Mouse (Mus musculus) kidney, adult 8-10 months (tissue): Measurements from ENCODE around the gene Gfi1.
A peak's percentile ranks its signal among the peaks of the same experiment; 100 is the strongest.

Source experiments
- DNase-seq, 2 experiments: peaks; one replicate each; pipeline ENCODE4 v3.0.0; 2022

The Gfi1 gene

DNA sequence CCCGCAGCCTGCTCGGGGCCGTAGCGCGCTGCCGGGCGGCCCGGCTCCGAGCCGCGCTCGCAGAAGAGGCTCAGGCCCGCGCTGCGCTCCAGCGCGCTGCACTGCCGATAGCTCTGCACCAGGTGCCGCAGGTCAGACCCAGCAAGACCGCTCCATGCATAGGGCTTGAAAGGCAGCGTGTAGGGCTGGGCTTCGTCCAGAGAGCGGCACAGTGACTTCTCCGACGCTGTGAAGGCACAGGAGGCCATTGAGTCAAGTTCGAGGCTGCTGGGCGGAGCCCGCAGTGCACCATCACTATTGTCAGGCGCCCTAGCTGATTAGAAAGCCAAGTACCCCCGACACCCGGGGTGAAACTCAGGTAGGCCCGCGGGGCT is 4.2 kb downstream of the Gfi1 start:
- no peak for DNase-seq

DNA sequence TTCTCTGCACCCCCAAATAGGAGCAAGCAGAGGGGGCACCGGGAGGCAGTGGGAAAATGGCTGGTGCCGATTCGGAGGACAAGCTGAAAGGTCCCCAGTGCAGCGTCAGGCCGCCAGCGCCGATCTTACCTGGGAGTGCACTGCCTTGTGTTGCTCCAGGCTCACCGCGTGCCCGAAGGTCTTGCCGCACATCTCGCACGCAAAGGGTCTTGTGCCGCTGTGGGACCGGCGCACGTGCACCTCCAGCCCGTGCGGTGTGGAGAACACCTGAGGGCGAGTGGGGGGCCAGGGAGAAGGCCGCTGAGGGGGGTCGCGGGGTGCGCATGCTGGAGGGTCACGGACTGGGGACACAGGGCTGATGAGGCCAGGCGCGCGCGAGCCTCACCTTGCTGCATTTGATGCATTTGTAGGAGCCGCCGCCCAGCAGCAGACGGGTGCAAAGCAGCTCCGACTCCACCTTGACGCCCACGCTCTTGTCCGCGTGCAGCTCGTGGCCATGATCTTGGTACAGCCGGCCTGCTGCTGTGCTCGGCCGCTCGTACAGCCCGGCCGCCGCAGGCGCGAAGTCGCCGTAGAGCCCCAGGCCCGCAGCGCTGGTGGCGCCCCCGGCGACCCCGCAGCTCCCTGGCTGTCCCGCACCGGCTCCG is 4.7 kb downstream of the Gfi1 start:
- no peak for DNase-seq

DNA sequence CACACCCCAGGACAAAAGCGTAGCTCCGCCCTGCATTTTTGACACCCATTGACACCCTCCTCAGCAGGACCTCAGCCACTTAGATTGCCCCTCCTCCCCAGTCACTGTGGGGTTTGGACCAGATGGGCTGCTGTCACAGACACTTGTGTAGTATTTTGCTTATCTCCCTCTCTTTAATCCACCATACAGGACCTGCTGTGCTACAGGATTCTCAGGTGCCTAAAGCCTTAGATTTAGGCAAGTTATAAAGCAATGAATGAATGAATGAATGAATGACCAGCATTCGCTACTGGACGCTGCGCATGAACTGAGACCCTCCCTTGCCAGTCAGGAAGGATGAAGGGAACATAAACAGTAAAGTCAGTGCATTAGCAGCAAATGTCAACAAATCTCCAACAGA is 5.3 kb downstream of the Gfi1 start:
- DNase-seq = no peak

DNA sequence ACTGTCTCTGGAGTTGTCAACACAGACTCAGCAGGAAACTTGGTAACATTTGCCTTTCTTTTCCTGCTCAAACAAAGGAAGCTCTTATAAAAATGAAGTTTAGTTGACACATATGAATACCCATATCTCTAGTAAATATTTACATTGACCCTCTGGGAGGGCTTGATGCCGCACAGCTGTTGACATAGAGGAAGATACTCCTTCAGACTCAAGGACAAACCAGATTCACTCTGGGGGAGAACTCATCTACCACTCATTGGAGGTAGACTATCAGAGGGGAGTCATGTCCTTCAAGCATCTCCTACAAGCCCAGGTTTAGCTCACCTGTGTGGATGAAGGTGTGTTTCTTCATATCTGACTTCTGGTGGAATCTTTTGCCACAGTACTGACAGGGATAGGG is 6.0 kb downstream of the Gfi1 start:
- no peak for DNase-seq

DNA sequence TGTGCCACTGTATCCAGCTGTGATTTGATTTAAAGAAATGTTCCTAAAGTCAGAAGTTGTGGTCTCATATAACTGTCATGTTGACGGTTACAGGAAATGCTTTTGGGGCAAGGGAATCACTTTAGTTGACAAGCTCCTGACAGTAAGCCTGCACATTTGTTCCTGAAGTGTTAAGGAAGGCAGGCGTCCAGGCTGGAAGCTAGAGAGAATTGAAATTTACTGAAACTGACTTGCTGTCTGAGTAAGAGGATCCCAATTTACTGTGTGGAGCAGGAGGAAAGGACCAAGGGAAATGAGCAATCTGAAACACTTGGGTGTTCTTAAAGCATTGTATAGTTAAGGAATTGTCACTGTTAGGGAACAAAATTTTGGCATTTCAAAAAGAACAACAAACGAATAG is 6.6 kb downstream of the Gfi1 start:
- DNase-seq = no peak

DNA sequence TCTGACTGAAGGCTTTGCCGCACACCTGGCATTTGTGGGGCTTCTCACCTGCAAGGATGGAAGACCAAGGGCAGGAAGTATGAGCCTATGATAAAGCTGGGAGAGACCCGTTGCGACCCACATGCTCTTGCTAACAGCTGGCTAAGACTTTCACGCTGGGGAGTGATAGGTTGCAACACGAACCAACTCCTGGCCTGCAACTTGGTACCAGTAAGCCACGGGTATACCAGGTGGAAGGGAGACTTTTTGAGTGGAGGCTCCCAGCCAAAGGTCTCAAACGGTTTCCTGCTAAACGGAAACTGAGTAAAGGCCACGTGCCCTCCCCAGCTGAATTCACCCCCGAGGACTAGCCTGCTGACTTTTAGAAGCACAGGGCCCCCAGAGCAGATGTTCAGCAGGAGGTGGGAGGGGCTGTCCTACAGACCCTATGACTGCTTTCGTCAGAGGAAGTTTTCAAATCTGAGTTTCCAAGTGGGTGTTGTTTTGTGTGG is 7.9 kb downstream of the Gfi1 start:
- DNase-seq = no peak

DNA sequence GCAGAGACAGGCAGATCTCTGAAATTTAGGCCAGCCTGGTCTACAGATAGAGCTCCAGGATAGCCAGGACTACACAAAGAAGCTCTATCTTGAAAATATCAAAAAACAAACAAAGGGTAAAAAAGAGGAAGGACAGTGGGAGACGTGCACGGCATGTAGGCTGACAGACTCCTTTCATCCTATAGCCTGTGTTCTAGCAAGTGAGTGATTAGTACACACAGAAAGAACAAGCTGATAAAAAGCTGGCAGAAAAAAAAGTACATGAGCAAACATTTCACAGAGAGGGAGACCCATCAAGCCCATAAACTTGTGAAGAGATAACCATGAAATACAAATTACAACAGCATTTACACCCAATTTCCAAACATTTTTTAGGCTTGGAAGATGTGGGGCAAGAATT is 14.1 kb downstream of the Gfi1 start:
- DNase-seq = no peak

DNA sequence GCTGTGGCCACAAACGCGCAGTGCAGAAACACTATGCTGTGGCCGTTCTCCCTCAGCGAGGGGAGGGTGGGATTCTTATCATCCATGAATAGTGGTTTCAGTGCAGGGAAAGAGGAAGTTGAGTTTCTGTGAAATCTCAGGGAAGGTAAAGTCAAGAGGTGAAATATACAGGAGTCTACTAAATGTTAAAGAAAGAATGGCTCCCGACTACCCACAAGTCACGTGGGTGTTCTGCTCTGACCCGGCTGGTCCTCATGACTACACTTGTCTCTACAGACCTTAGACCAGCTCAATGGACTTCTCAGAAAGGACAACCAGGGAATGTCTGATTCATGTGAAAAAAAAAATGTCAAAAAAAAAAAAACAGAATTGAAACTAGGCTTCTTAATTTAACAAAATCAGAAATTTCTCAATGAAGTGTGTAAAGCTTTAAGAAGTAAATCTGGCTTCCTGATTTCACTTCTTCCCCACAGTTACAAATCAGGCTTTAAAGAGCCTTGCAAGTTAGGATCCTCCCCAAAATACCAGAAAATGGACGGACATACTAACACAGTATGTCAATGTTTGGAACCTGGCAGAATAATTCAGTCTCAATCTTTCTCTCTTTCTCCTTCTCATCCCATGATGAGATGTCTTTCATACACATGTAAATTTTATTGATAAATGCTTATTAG is 17.6 kb downstream of the Gfi1 start:
- DNase-seq = no peak

DNA sequence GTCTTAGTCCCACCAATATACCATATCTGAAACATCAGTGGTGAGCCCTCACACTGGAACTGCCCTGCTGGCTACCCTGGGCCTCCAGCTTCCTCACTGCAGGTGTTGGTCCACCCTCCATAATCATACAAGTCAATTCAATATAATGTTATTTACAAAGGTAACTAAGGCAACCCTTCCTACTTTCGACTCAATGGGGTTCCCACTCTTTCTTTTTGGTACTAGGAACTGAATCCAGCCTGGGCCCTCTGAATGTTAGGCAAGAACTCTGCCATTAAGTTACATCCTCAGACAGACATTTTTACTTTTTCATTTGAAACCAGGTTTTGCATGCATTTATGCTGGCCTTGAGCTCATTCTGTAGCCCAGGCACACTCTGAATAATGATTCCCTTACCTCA is 19.6 kb downstream of the Gfi1 start:
- no peak for DNase-seq

DNA sequence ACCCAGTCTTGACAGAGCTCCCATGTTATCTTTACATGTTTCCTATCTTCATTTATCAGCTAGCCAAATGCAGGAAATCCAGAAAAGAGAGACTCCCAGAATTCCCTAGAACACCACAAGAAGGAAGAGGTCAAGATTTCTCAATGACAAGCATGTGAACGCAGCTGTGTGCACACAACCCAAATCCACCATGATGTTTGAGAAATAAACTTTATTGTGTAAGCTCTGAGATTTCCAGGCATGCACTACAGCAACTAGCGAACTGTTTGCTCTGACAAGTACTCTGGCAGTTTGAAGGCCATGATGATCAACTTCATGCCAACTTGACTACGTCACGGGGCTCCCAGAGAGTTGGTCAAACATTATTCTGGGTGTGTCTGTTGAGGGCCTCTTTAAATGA is 20.1 kb downstream of the Gfi1 start:
- no peak for DNase-seq

DNA sequence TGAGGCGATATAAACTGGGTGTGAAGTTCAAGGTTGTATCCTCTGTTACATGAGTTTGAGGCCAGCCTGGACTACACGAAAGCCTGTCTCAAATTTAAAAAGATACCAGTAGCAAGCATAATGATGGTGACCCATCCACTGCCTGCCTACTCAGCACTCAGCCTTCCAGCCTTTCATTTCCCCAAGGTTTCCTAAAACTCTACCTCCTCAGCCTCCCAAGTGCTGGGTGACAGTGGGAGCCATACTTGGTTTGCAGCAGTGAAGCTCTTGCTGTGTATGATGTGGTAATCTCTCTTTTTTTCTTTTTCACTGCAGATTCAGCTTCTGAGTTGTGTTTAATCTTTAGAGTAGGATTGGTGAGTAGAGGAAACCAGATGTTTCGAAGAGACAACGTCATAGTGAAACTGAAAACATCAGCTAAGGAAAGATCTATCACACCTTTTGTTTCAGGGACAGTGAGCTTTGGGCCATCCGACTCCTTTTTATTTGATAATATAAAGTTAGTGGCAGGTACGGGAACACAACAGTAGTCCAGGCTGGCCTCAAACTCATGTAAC is 22.6 kb downstream of the Gfi1 start:
- DNase-seq = no peak

DNA sequence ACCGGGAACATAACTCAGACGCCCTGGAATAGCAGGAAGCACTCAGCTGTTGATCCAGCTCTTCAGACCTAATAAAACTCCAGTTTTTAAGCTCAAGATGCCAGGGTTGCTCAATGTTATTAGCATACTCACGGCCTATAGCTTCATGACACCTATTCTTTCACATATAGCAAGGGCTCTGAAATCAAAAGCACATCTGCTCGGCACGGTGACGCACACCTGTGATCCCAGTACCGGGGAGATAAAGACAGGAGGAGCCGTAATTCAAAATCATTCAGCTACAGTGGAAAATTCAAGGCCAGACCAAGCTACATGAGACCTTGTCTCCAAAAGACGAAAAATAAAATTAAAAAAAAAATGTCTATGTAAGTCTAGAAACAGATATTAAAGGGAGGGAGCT is 24.2 kb downstream of the Gfi1 start:
- no peak for DNase-seq

DNA sequence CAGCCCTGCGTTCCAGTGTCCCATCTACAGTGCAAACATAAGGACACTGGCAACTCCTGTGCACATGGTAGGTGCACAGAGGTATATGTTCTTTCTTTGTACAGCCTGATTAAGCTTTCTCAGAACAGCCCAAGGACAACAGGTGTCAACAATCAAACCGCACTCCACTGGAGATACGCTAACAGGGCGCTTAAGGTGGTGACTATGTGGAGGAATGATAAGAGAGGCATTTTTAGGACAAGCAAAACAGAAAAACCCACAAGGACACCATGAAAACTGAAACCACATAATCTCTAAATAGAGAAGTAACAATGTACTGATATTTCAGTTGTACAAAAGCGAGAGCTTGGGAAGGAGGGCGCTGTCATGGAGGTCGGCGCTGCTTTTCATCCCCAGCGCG is 25.0 kb downstream of the Gfi1 start:
- DNase-seq = no peak

DNA sequence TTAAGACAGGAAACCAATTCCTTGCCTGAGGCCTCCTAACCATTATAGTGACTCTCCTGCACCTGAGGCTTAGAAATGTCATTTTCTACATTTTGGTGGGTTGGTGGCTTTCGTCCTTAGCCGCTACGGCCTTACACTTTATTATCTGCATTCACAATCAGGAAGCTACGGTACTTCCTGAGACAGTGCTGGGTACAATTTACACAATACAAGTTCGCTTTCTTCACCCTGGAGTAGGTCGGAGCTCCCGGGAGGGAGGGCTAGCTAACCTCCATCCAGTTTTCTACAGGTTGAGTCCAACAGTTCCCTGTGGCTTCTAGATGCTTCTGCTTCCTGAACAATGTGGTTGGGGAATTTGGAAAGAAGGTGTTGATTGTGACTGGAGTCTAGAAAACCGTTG is 26.9 kb downstream of the Gfi1 start:
- no peak for DNase-seq

DNA sequence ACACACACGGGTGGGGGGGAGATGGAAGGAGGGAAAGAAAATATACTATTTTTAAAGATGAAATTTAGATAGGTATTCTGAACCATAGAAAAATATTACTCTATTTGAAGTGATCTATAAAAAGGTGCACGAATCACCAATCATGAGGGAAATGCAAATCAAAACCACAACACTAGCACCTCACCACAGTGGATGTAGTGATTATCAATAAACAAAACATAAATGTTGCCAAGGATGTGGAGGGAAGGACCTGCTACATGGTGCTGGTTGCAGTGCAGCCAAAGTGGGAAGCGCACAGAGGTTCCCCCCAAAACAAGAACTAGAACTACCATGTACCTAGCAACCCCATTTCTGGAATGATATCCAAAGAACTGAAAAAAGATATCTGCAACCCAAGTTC is 30.8 kb downstream of the Gfi1 start:
- DNase-seq = no peak

DNA sequence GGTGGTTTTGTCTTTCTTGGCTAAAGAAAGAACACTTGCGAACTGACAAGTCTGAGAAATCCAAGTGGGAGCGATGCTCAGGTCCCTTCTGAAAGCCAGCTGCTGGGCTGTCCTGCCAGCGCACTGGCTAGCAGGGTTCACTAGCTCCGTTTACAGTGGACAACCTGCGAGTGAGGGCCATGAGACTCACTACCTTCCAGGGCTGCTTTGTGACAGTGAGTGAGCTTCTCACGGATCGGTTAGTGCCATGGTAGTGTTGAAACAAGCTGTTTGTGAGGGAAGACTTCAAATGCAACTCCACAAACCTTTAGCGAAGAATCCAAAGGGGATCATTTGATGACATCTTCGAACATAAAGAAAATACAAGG is 37.4 kb downstream of the Gfi1 start:
- DNase-seq = no peak

DNA sequence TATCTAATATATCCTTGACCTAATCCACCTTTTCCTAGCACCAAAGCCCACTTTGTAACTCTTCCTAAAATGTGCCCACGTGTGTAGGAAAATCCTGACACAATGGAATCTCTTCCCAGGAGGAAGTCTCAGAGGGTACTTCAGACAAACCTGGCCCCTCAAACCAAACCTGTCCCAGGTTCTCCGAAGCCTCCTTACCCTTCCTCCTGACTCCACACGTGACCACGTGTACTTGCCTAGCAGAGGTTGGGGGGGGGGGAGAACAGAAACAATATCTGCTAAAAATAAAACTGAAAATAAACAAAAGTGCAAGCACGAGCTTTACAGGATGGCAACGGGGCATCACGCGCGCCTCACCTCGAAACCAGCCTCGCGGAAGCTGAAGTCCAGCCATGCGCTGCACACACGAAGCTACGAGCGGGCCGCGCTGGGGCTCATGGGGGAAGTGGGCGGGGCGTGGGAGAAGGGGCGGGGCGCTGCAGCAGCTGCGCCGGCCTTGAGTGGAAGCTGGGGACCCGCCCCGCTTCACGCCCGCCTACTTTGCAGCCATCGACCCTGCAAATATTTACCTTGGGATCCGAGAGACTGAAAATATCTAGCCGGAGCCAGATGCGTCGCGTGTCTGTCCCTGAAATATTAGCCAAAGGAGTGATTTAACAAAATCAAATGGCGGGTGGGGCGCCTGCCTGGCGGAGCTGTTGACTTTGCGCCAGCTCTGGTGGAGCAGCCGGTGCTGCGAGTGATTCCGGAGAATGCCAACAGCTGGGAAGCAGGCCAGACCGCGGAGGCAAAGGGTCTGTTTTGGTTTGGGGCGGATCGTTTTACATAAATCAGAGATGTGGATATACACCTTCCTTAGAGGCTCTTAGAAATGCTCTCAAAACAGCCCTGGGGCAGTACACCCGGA is 38.0 kb downstream of the Gfi1 start:
- peak; percentile 41 to 58 for DNase-seq

DNA sequence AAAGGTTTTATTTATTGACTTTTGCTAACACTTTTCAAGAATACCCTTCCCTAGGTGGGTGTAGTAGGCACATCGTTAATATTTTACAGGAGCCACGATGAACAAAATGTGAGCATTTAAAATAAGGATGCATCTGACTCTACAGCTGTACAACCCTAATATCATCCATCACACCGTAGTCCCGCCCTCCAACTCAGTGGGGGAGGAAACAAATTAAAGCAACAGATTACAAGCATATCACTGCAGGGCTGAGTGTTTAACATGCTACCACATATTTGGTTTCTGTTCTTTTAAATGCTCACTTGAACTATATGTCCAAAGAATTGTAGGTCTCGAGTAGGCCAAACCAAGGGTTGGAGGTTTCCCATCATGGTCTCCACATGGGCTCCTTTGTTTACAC is 38.7 kb downstream of the Gfi1 start:
- DNase-seq = no peak

DNA sequence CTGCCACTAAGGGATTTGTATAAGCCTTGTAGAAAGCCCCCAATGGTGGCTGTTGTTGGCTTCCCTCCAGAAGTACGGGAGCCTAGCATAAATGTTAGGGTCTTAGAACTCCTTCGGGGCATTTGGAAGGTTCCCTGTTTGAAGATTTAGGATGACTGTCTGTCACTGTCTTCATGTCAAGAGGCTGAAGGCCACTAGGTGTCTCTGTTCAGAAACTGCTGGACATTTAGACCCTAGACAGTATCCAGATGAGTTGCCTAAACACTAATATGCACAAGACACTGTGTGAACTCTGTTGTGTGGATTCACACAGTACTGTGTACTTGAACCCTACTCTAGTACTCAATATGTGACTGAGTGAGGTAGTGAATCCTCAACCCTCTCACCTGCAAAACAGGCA is 41.5 kb downstream of the Gfi1 start:
- peak in 1 of 2 experiments; percentile 2 for DNase-seq

DNA sequence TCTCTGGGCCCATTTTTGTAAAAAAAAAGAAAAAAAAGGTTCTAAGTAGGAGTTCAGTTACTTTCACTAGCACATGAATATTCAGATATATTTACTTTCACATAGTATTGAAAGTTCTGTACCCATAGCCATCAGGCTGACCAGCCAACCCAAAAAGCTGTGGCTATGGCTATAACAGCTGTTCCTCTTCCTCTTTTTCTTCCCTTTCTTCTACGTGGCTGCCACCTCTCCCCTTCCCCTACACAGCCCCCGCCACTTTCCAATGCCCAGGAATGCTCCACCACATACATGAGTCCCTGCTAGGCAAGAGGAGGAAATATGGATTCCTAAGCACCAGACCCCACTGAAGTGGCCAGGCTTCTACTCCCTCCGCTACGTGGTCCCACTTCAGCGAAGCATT is 44.5 kb downstream of the Gfi1 start:
- no peak for DNase-seq

DNA sequence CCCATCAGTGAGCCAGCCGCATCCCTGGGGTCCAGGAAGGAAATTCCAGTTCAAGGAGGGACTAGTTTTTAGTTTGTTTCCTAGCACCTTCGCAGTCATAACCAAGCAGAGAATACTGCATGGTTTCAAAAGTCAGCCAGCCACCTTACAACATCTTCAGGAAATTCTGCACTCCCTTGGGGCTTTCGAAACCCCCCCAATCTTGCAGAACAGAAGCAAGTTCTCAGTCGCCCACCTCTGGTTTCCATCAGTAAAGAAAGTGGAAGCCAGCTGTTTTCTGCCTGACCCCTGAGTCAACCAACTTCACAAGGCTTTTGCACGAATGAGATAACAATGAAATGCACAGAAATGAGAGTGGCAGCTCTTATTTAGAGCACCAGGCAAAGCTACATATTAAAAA is 47.4 kb downstream of the Gfi1 start:
- no peak for DNase-seq
